Mouse (Mus musculus): ENCODE measurements at regions not wholly inside any gene's neighbourhood (a gene's known extent, or its start where the extent isn't known, plus 50 kb on each side); places are given as distances from the start of the nearest gene placed in this dataset.
"Not testable (repeated sequence)": the region's sequence is repeated elsewhere in the genome, so short reads cannot be mapped to it uniquely, and the experiment has no call there.

- no peak for DNase-seq (ENCODE audit: low spot score in 2 of 2)
These were observed 152.6 kb upstream of the Frmd4a start for GRCm38 (mm10) chr2:3864872-3865271.

- not testable (repeated sequence) for DNase-seq (ENCODE audit: low spot score in 2 of 2)
These were observed 150.8 kb upstream of the Frmd4a start for GRCm38 (mm10) chr2:3866736-3867135.

GRCm38 (mm10) chr2:3869701-3870100 is 147.8 kb upstream of the Frmd4a start:
- DNase-seq (ENCODE audit: low spot score in 2 of 2), result no peak

- DNase-seq (ENCODE audit: low spot score in 2 of 2), result no peak
These were observed 145.8 kb upstream of the Frmd4a start for GRCm38 (mm10) chr2:3871748-3872147.

GRCm38 (mm10) chr2:3887000-3887399 is 130.5 kb upstream of the Frmd4a start:
- no peak for DNase-seq (ENCODE audit: low spot score in 2 of 2)

GRCm38 (mm10) chr2:3887845-3888433 is 129.6 kb upstream of the Frmd4a start:
- no peak for DNase-seq (ENCODE audit: low spot score in 2 of 2)

GRCm38 (mm10) chr2:3889381-3889780 is 128.1 kb upstream of the Frmd4a start:
- no peak for DNase-seq (ENCODE audit: low spot score in 2 of 2)

- DNase-seq (ENCODE audit: low spot score in 2 of 2), result no peak
These were observed 127.1 kb upstream of the Frmd4a start for GRCm38 (mm10) chr2:3890462-3890861.

- no peak for DNase-seq (ENCODE audit: low spot score in 2 of 2)
These were observed 110.5 kb upstream of the Frmd4a start for GRCm38 (mm10) chr2:3907026-3907425.

- DNase-seq (ENCODE audit: low spot score in 2 of 2), result peak in 1 of 2 experiments; percentile 61
These were observed 109.3 kb upstream of the Frmd4a start for GRCm38 (mm10) chr2:3908192-3908591.

GRCm38 (mm10) chr2:3910086-3910891 is 107.2 kb upstream of the Frmd4a start:
- DNase-seq (ENCODE audit: low spot score in 2 of 2), result no peak

- no peak for DNase-seq (ENCODE audit: low spot score in 2 of 2)
These were observed 102.4 kb upstream of the Frmd4a start for GRCm38 (mm10) chr2:3915141-3915540.

- DNase-seq (ENCODE audit: low spot score in 2 of 2), result no peak
These were observed 101.2 kb upstream of the Frmd4a start for GRCm38 (mm10) chr2:3916365-3916764.

GRCm38 (mm10) chr2:3918156-3918555 is 99.4 kb upstream of the Frmd4a start:
- DNase-seq (ENCODE audit: low spot score in 2 of 2), result no peak

GRCm38 (mm10) chr2:3919893-3920292 is 97.6 kb upstream of the Frmd4a start:
- no peak for DNase-seq (ENCODE audit: low spot score in 2 of 2)

- not testable (repeated sequence) for DNase-seq (ENCODE audit: low spot score in 2 of 2)
These were observed 96.4 kb upstream of the Frmd4a start for GRCm38 (mm10) chr2:3921084-3921483.

GRCm38 (mm10) chr2:3922739-3923138 is 94.8 kb upstream of the Frmd4a start:
- DNase-seq (ENCODE audit: low spot score in 2 of 2), result no peak

- no peak for DNase-seq (ENCODE audit: low spot score in 2 of 2)
These were observed 92.8 kb upstream of the Frmd4a start for GRCm38 (mm10) chr2:3924696-3925095.

- no peak for DNase-seq (ENCODE audit: low spot score in 2 of 2)
These were observed 92.3 kb upstream of the Frmd4a start for GRCm38 (mm10) chr2:3925199-3925598.

GRCm38 (mm10) chr2:3926129-3926528 is 91.4 kb upstream of the Frmd4a start:
- DNase-seq (ENCODE audit: low spot score in 2 of 2), result no peak

- no peak for DNase-seq (ENCODE audit: low spot score in 2 of 2)
These were observed 90.2 kb upstream of the Frmd4a start for GRCm38 (mm10) chr2:3927141-3927810.

- DNase-seq (ENCODE audit: low spot score in 2 of 2), result no peak
These were observed 89.7 kb upstream of the Frmd4a start for GRCm38 (mm10) chr2:3927853-3928252.

GRCm38 (mm10) chr2:3930650-3931049 is 86.9 kb upstream of the Frmd4a start:
- no peak for DNase-seq (ENCODE audit: low spot score in 2 of 2)
